Mouse (Mus musculus): ENCODE measurements around the gene Ccdc57. TPM values are rescaled to one million over a fixed set of nuclear protein-coding genes. Genes with fewer than 3 reads are reported as not detected.
"Not testable (repeated sequence)": the region's sequence is repeated elsewhere in the genome, so short reads cannot be mapped to it uniquely, and the experiment has no call there.

The Ccdc57 gene
- polyA plus RNA-seq, 1 experiment, result 1.9 TPM

- TF ChIP-seq POLR2A (IDR thresholded peaks at IDR 0.05; ENCODE audit: low read depth, low read length), result no peak
- H3K4me1 ChIP-seq (ENCODE audit: control insufficient read depth, insufficient read depth, low read length), result peaks cover 3% of the 10 kb centered on the region; the same call in 1 of the 2 replicates
- H3K27ac ChIP-seq (ENCODE audit: insufficient read depth, low read length), result no peak overlapping the region
- peak overlapping the region; percentile 83 for H3K4me3 ChIP-seq (ENCODE audit: insufficient read depth, low read length)
These were observed 149.1 kb downstream of the Ccdc57 start for GRCm38 (mm10) chr11:120783426-120784063.

GRCm38 (mm10) chr11:120781361-120781760 is 151.3 kb downstream of the Ccdc57 start:
- not testable (repeated sequence) for H3K27ac ChIP-seq (ENCODE audit: insufficient read depth, low read length); H3K4me3 ChIP-seq (ENCODE audit: insufficient read depth, low read length); H3K4me1 ChIP-seq (ENCODE audit: control insufficient read depth, insufficient read depth, low read length)

- Histone ChIP-seq H3K4me1 (ENCODE audit: control insufficient read depth, insufficient read depth, low read length) (no peaks in the 10 kb centered on the region), H3K27ac (ENCODE audit: insufficient read depth, low read length) (no peak overlapping the region), H3K4me3 (ENCODE audit: insufficient read depth, low read length) (no peak overlapping the region)
- TF ChIP-seq POLR2A (IDR thresholded peaks at IDR 0.05; ENCODE audit: low read depth, low read length) (no peak), CTCF (IDR thresholded peaks at IDR 0.05; ENCODE audit: borderline replicate concordance, insufficient read depth, low read length) (no peak)
These were observed 152.8 kb downstream of the Ccdc57 start for GRCm38 (mm10) chr11:120779876-120780275.

- H3K27ac ChIP-seq (ENCODE audit: insufficient read depth, low read length), result no peak overlapping the region
- H3K4me1 ChIP-seq (ENCODE audit: control insufficient read depth, insufficient read depth, low read length), result peaks cover 2% of the 10 kb centered on the region; the same call in 1 of the 2 replicates
- no peak for TF ChIP-seq CTCF (IDR thresholded peaks at IDR 0.05; ENCODE audit: borderline replicate concordance, insufficient read depth, low read length)
- no peak for TF ChIP-seq POLR2A (IDR thresholded peaks at IDR 0.05; ENCODE audit: low read depth, low read length)
- H3K4me3 ChIP-seq (ENCODE audit: insufficient read depth, low read length), result no peak overlapping the region
These were observed 155.5 kb downstream of the Ccdc57 start for GRCm38 (mm10) chr11:120777123-120777522.

Other genes with a start within 250 kb of the Ccdc57 start
- gene Cenpx, start 219.1 kb downstream of the Ccdc57 start, polyA plus RNA-seq (2011; ENCODE audit: insufficient read length, low read depth, missing spikeins), result 42.8 and 44.1 TPM in 2 replicates
- gene Lrrc45, start 218.9 kb downstream of the Ccdc57 start, polyA plus RNA-seq (2011; ENCODE audit: insufficient read length, low read depth, missing spikeins), result 16.1 and 17.8 TPM in 2 replicates
- gene Rac3, start 211.4 kb downstream of the Ccdc57 start, polyA plus RNA-seq (2011; ENCODE audit: insufficient read length, low read depth, missing spikeins), result 16.0 and 20.8 TPM in 2 replicates
- gene Dcxr, start 205.6 kb downstream of the Ccdc57 start, polyA plus RNA-seq (2011; ENCODE audit: insufficient read length, low read depth, missing spikeins), result 31.6 and 52.4 TPM in 2 replicates
- gene Cbr2, start 200.8 kb downstream of the Ccdc57 start, polyA plus RNA-seq (2011; ENCODE audit: insufficient read length, low read depth, missing spikeins), result 27.8 and 30.7 TPM in 2 replicates
- 1.3 and 15.2 TPM in 2 replicates for gene Hmga1b, start 170.1 kb downstream of the Ccdc57 start, polyA plus RNA-seq (2011; ENCODE audit: insufficient read length, low read depth, missing spikeins)
- 12.8 and 13.0 TPM in 2 replicates for gene Rfng, start 148.7 kb downstream of the Ccdc57 start, polyA plus RNA-seq (2011; ENCODE audit: insufficient read length, low read depth, missing spikeins)
- 103 and 112 TPM in 2 replicates for gene Gps1, start 148.6 kb downstream of the Ccdc57 start, polyA plus RNA-seq (2011; ENCODE audit: insufficient read length, low read depth, missing spikeins)
- 23.7 and 24.0 TPM in 2 replicates for gene Dus1l, start 136.5 kb downstream of the Ccdc57 start, polyA plus RNA-seq (2011; ENCODE audit: insufficient read length, low read depth, missing spikeins)
- gene Fasn, start 108.3 kb downstream of the Ccdc57 start, polyA plus RNA-seq (2011; ENCODE audit: insufficient read length, low read depth, missing spikeins), result 61.2 and 72.6 TPM in 2 replicates
- gene Slc16a3, start 15.6 kb upstream of the Ccdc57 start, polyA plus RNA-seq (2011; ENCODE audit: insufficient read length, low read depth, missing spikeins), result 43.8 and 63.2 TPM in 2 replicates
- 141 and 142 TPM in 2 replicates for gene Csnk1d, start 58.5 kb upstream of the Ccdc57 start, polyA plus RNA-seq (2011; ENCODE audit: insufficient read length, low read depth, missing spikeins)
- not detected in 2 replicates for gene Cd7, start 106.5 kb upstream of the Ccdc57 start, polyA plus RNA-seq (2011; ENCODE audit: insufficient read length, low read depth, missing spikeins)
- not detected in 2 replicates for gene Sectm1b, start 130.7 kb upstream of the Ccdc57 start, polyA plus RNA-seq (2011; ENCODE audit: insufficient read length, low read depth, missing spikeins)
- not detected in 2 replicates for gene Sectm1a, start 148.3 kb upstream of the Ccdc57 start, polyA plus RNA-seq (2011; ENCODE audit: insufficient read length, low read depth, missing spikeins)
- not detected in 2 replicates for gene Tex19.2, start 185.8 kb upstream of the Ccdc57 start, polyA plus RNA-seq (2011; ENCODE audit: insufficient read length, low read depth, missing spikeins)
- gene Tex19.1, start 213.3 kb upstream of the Ccdc57 start, polyA plus RNA-seq (2011; ENCODE audit: insufficient read length, low read depth, missing spikeins), result not detected in 2 replicates
- not detected in 2 replicates for gene Uts2r, start 227.4 kb upstream of the Ccdc57 start, polyA plus RNA-seq (2011; ENCODE audit: insufficient read length, low read depth, missing spikeins)

Measured in embryonic fibroblast, embryonic 13.5 days (primary cell).